Mouse (Mus musculus) gastrocnemius, adult 2 months (tissue): ENCODE measurements at regions not wholly inside any gene's neighbourhood (a gene's known extent, or its start where the extent isn't known, plus 50 kb on each side); places are given as distances from the start of the nearest gene placed in this dataset.
"Not testable (repeated sequence)": the region's sequence is repeated elsewhere in the genome, so short reads cannot be mapped to it uniquely, and the experiment has no call there.

Source experiments
- DNase-seq: peaks from one replicate; pipeline ENCODE4 v3.0.0; 2022
- H3K27ac ChIP-seq: fragments of 200-600 bp; 2 replicates; pipeline ENCODE4 v1.8.1; 2022; ENCODE audit warnings: mild to moderate bottlenecking
- H3K4me3 ChIP-seq: fragments of 200-600 bp; 2 replicates; pipeline ENCODE4 v1.8.1; 2022; ENCODE audit warnings: mild to moderate bottlenecking, moderate library complexity
- CTCF ChIP-seq: fragments of 200-600 bp; IDR thresholded peaks from 2 replicates; pipeline ENCODE4 v1.8.1; 2022; ENCODE audit warnings: antibody characterized with exemption, mild to moderate bottlenecking, moderate library complexity
- intact Hi-C: fragments of 180-260 bp; cut with DNase I; formaldehyde crosslinking; loops from one replicate; pipeline ENCODE4 v1.15.1; 2025

DNA sequence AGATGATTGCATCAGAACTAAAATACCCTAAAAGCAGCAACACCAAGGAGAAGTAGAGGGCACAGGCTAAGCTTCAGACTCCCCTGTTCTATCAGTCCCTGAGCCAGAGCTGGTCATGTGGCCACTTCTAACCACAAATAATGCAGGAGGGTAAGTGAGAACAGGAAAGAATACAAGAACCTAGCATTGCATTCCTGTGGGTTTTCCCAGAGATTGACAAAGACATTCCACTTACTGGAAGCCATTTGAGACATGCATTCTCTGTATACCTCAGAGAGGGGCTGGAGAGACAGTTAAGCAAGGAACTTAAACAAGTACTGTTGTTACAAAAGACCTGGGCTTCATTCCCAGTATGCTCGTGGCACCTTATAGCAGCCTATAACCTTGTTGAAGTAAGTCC, 662.7 kb downstream of the Rab28 start:
- no peak for TF ChIP-seq CTCF
- no peak for DNase-seq
- intact Hi-C loops: no loop called here
- Histone ChIP-seq H3K27ac (no peak overlapping the region), H3K4me3 (no peak overlapping the region)

DNA sequence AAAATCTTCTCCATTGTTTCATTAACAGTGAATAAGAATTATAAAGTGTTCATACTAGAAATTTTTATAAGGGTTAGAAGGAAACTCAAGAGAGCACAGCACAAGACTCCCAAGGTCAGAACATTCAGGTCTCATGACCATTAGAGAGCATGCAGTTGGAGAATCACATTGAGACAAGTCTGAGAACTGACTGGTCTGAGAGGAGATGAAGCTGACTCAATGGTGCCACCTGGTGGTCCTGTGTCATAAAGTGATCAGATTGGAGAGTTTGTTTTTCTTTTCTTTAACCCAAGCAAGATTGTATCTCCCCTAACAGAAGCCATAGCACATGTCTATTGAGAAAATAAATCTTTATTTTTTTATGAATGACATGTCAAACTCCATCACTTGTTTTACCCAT, 663.5 kb downstream of the Rab28 start:
- DNase-seq: peak; percentile 29
- TF ChIP-seq CTCF: peak; percentile 64
- Histone ChIP-seq H3K27ac (no peak overlapping the region), H3K4me3 (no peak overlapping the region)
- intact Hi-C loops: no loop called here

- TF ChIP-seq CTCF: no peak
- DNase-seq: no peak
- intact Hi-C loops: no loop called here
- no peak overlapping the region for H3K27ac ChIP-seq
- no peak overlapping the region for H3K4me3 ChIP-seq
Measured at GRCm38 (mm10) chr5:41038790-41039189, 669.2 kb downstream of the Rab28 start.

GRCm38 (mm10) chr5:41006692-41007091, 701.3 kb downstream of the Rab28 start:
- intact Hi-C loops: no loop called here
- H3K4me3 ChIP-seq: no peak overlapping the region
- peak; percentile 44; the same call in 1 of the 2 replicates for TF ChIP-seq CTCF
- H3K27ac ChIP-seq: no peak overlapping the region
- no peak for DNase-seq

- Histone ChIP-seq H3K27ac (no peak overlapping the region), H3K4me3 (no peak overlapping the region)
- intact Hi-C loops: loop anchor here (10.0 kb wide), 1 partner anchor 312 kb away; no protein-coding TSS in a partner anchor
- no peak for DNase-seq
- no peak for TF ChIP-seq CTCF
Measured at GRCm38 (mm10) chr5:40986562-40986961, 721.4 kb downstream of the Rab28 start.

- intact Hi-C loops: no loop called here
- TF ChIP-seq CTCF: no peak
- H3K27ac ChIP-seq: no peak overlapping the region
- H3K4me3 ChIP-seq: no peak overlapping the region
- no peak for DNase-seq
Measured at GRCm38 (mm10) chr5:40974892-40975291, 733.1 kb downstream of the Rab28 start.

DNA sequence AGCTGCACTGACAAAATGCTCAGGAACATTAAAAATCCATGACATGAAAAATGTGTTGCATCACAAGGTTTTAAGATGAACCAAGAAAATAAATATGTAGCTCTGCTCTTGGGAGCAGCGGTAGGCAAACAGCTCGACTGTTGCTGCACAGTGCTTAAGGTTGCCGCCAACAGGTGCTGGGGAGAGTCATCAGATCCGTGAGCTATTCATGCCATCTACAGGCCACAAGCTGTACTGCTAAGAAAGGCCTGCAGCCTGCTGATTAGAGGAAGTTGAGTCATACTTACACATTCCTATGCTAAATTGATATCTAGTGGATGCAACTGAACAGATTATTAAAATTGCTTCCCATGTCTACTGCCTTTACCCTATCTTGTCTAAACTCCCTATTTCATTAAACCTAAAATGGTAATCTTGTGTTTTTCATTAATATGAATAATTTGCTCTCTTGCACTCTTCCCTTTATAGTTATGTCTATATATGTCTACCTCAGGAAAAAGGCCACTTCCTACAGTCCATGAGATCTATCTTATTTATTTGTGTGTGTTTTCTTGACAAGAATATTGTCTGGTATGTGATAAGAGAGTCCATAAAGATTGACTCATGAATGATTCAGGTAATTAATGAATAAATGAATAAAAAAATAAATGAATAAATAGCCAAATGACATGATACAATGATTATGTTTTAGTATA, 754.9 kb downstream of the Rab28 start:
- DNase-seq: peak; percentile 16
- H3K27ac ChIP-seq: no peak overlapping the region
- TF ChIP-seq CTCF: peak; percentile 67
- intact Hi-C loops: no loop called here
- H3K4me3 ChIP-seq: no peak overlapping the region

DNA sequence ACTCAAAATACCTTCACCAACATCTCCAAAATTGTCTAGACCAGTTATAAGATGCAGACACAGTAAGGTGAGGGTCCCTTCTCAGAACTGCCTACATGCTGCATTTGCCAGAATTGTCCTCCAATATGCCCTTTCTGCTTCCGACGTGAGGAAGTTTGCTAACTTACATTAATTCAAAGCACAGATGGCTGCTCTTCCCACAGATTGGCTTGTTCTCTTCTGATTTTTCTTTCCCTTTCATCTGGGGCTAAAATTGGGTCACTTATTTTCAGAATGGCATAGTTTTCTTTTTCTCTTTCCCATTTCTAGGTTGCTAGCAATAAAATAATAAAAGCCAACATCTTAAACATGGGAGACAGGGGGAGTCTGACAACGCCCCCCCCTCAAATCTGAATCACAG, 778.8 kb downstream of the Rab28 start:
- H3K4me3 ChIP-seq: no peak overlapping the region
- H3K27ac ChIP-seq: no peak overlapping the region
- no peak for DNase-seq
- TF ChIP-seq CTCF: no peak
- intact Hi-C loops: no loop called here

- intact Hi-C loops: no loop called here
- Histone ChIP-seq H3K27ac (no peak overlapping the region), H3K4me3 (no peak overlapping the region)
- no peak for DNase-seq
- no peak for TF ChIP-seq CTCF
Measured at GRCm38 (mm10) chr5:40920920-40921319, 787.0 kb downstream of the Rab28 start.

- Histone ChIP-seq H3K27ac (no peak overlapping the region), H3K4me3 (no peak overlapping the region)
- no peak for DNase-seq
- intact Hi-C loops: no loop called here
- TF ChIP-seq CTCF: no peak
Measured at GRCm38 (mm10) chr5:40908803-40909202, 799.2 kb downstream of the Rab28 start.

- Histone ChIP-seq H3K27ac (no peak overlapping the region), H3K4me3 (no peak overlapping the region)
- no peak for TF ChIP-seq CTCF
- DNase-seq: no peak
- intact Hi-C loops: no loop called here
Measured at GRCm38 (mm10) chr5:40901742-40902141, 806.2 kb downstream of the Rab28 start.

GRCm38 (mm10) chr5:40882886-40883285, 825.1 kb downstream of the Rab28 start:
- intact Hi-C loops: no loop called here
- no peak for DNase-seq
- no peak overlapping the region for H3K4me3 ChIP-seq
- no peak for TF ChIP-seq CTCF
- no peak overlapping the region for H3K27ac ChIP-seq

- H3K4me3 ChIP-seq: no peak overlapping the region
- TF ChIP-seq CTCF: no peak
- no peak for DNase-seq
- intact Hi-C loops: no loop called here
- H3K27ac ChIP-seq: no peak overlapping the region
Measured at GRCm38 (mm10) chr5:40877756-40878155, 830.2 kb downstream of the Rab28 start.

- DNase-seq, H3K4me3 ChIP-seq, H3K27ac ChIP-seq, intact Hi-C loops: not testable (repeated sequence)
Measured at GRCm38 (mm10) chr5:40862349-40862748, 845.6 kb downstream of the Rab28 start.
